9 mouse cellular contexts compared by ENCODE assay signal in the genomic region with DNA sequence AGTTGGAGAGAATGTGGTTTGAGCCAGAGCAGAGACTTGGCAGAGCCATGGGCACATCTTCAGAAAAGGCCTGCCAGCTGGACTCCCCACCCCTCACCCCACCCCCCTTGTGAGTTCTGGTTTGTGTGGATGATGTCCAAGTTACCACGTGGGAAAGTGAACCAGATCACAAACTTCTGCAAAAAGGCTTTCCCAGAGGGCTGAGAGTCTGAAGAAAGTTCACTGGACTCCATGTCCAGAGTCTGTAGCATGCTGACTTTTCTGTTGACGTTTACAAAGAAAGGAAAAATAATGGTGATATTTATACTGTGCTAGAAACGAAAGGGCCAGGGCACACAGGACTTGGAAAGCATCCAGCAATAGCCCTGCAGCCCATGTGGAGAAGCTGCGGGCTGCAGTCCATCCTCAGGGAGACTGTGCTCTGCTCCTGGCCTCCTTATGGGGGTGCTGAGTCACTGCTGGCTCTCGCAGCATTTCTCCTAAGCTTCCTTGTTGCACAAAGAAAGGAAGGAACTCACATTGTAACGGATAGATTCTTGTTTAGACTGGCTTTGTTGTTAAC. TPM values are rescaled to one million over a fixed set of nuclear protein-coding genes. Genes with fewer than 3 reads are reported as not detected.
DNase-seq lines count a peak whose midpoint lies in the region; ATAC-seq and TF ChIP-seq lines count a peak whose summit lies in the region.
"Had no signal": no experiment of that assay in that cellular context is flagged by ENCODE, and none has a peak within 500 bp of the region (broad histone marks: within the 10 kb centered on the region; RNA-seq: fewer than 3 reads in every experiment).

No protein-coding gene starts in this region.

- no peak overlapping the region for H3K4me2 ChIP-seq in forebrain, embryonic 14.5 days (ENCODE audit: low read length)
- no peak overlapping the region for H3K4me2 ChIP-seq in forebrain, embryonic 12.5 days
- no peak overlapping the region for H3K4me2 ChIP-seq in limb, embryonic 15.5 days
- no peak overlapping the region for H3K4me2 ChIP-seq in midbrain, postnatal 0 days (ENCODE audit: low read depth, low read length, poor library complexity, severe bottlenecking)

- no peak overlapping the region for H3K27ac ChIP-seq in forebrain, embryonic 14.5 days (ENCODE audit: low read depth, low read length)
- no peak overlapping the region for H3K27ac ChIP-seq in forebrain, embryonic 12.5 days
- peak overlapping the region; percentile 35; the same call in 1 of the 2 replicates for H3K27ac ChIP-seq in limb, embryonic 15.5 days
- no peak overlapping the region for H3K27ac ChIP-seq in midbrain, postnatal 0 days (ENCODE audit: low read depth, low read length)

- no peaks in the 10 kb centered on the region for H3K27me3 ChIP-seq in forebrain, embryonic 14.5 days (replicated peaks; ENCODE audit: control insufficient read depth, insufficient read depth, low read length)
- no peaks in the 10 kb centered on the region for H3K27me3 ChIP-seq in forebrain, embryonic 12.5 days
- no peaks in the 10 kb centered on the region for H3K27me3 ChIP-seq in limb, embryonic 15.5 days
- no peaks in the 10 kb centered on the region for H3K27me3 ChIP-seq in midbrain, postnatal 0 days (ENCODE audit: insufficient read depth, low read length)
- H3K27me3 ChIP-seq: CH12.LX had no signal

- no peaks in the 10 kb centered on the region for H3K4me1 ChIP-seq in forebrain, embryonic 14.5 days (ENCODE audit: control insufficient read depth, insufficient read depth, low read length)
- H3K4me1 ChIP-seq in forebrain, embryonic 12.5 days, result no peaks in the 10 kb centered on the region
- H3K4me1 ChIP-seq in limb, embryonic 15.5 days, result no peaks in the 10 kb centered on the region; the same call in 1 of the 2 replicates
- no peaks in the 10 kb centered on the region for H3K4me1 ChIP-seq in midbrain, postnatal 0 days (ENCODE audit: insufficient read depth, low read length)

- DNase-seq in forebrain, embryonic 14.5 days (ENCODE audit: low spot score), result peak; percentile 71
- peak; percentile 91 for DNase-seq in Muller cell, postnatal 12 days (ENCODE audit: inconsistent ontology term)
- DNase-seq in cerebellum, postnatal 36 days, result peak; percentile 44
- DNase-seq in heart, postnatal 14 days, result peak; percentile 38 to 56
- peak; percentile 83 for DNase-seq in midbrain, postnatal 0 days (ENCODE audit: low spot score)
- no peak for DNase-seq in spleen, postnatal 4 days (ENCODE audit: low spot score in 2 of 2)

- no peaks in the 10 kb centered on the region for H3K9me3 ChIP-seq in forebrain, embryonic 14.5 days (replicated peaks; ENCODE audit: control insufficient read depth, low read length)
- H3K9me3 ChIP-seq in forebrain, embryonic 12.5 days, result no peaks in the 10 kb centered on the region
- H3K9me3 ChIP-seq in limb, embryonic 15.5 days, result no peaks in the 10 kb centered on the region
- no peaks in the 10 kb centered on the region for H3K9me3 ChIP-seq in midbrain, postnatal 0 days (ENCODE audit: low read length)

- no peak overlapping the region for H3K4me3 ChIP-seq in forebrain, embryonic 14.5 days (ENCODE audit: low read depth, low read length)
- no peak overlapping the region for H3K4me3 ChIP-seq in forebrain, embryonic 12.5 days (replicated peaks)
- no peak overlapping the region for H3K4me3 ChIP-seq in limb, embryonic 15.5 days
- no peak overlapping the region for H3K4me3 ChIP-seq in midbrain, postnatal 0 days (ENCODE audit: low read depth, low read length)

- intact Hi-C loops in heart, postnatal 14 days (cut with DNase I), result no loop called here

- H3K9ac ChIP-seq in forebrain, embryonic 14.5 days (ENCODE audit: low read length), result no peak overlapping the region
- no peak overlapping the region for H3K9ac ChIP-seq in forebrain, embryonic 12.5 days
- H3K9ac ChIP-seq in limb, embryonic 15.5 days, result no peak overlapping the region
- no peak overlapping the region for H3K9ac ChIP-seq in midbrain, postnatal 0 days (replicated peaks; ENCODE audit: low read length, poor library complexity, severe bottlenecking)

- H3K36me3 ChIP-seq in forebrain, embryonic 14.5 days (ENCODE audit: control insufficient read depth, insufficient read depth, low read length), result peaks cover 53% of the 10 kb centered on the region
- peaks cover 65% of the 10 kb centered on the region for H3K36me3 ChIP-seq in forebrain, embryonic 12.5 days (replicated peaks)
- peaks cover 46% of the 10 kb centered on the region for H3K36me3 ChIP-seq in limb, embryonic 15.5 days
- peaks cover 33% of the 10 kb centered on the region for H3K36me3 ChIP-seq in midbrain, postnatal 0 days (ENCODE audit: insufficient read depth, low read length)

- TF ChIP-seq CTCF in midbrain, postnatal 0 days (IDR thresholded peaks at IDR 0.05), result 0 out of 2 replicates have a peak, but pooled peaks have one; percentile 14

- ATAC-seq in forebrain, embryonic 14.5 days, result peak; percentile 78
- no peak for ATAC-seq in forebrain, embryonic 12.5 days (ENCODE audit: low FRiP score)
- no peak for ATAC-seq in limb, embryonic 15.5 days (ENCODE audit: insufficient number of reproducible peaks, low FRiP score, low TSS enrichment, low read depth)
- ATAC-seq in midbrain, postnatal 0 days (ENCODE audit: low FRiP score), result peak; percentile 62; the same call in 1 of the 2 replicates

- WGBS in forebrain, embryonic 14.5 days, result 42% methylated on average over 6 of the region's 6 CpGs
- WGBS in forebrain, embryonic 12.5 days, result 69% methylated on average over 6 of the region's 6 CpGs
- WGBS in limb, embryonic 15.5 days, result 46% methylated on average over 6 of the region's 6 CpGs
- WGBS in midbrain, postnatal 0 days, result 54% methylated on average over 6 of the region's 6 CpGs

RNA-seq across cellular contexts. Expression of a gene that starts 22.0 kb away (rescaled TPM):
- polyA plus RNA-seq in forebrain, embryonic 14.5 days (2014; fragmentation: Nextera tagmentation; extraction: Ambion mirVana), result 227 and 252 TPM in 2 replicates
- polyA plus RNA-seq in forebrain, embryonic 12.5 days (2016; fragmentation: Nextera tagmentation; extraction: Ambion mirVana), result 180 and 188 TPM in 2 replicates
- 1 to 10 TPM; 6.3 to 7.6 TPM for total RNA-seq in heart, postnatal 14 days (2021)
- 72.3 and 74.0 TPM in 2 replicates for polyA plus RNA-seq in limb, embryonic 15.5 days (2015; fragmentation: Nextera tagmentation; extraction: Ambion mirVana)
- total RNA-seq in midbrain, postnatal 0 days (2014; rRNA removed), result 128 and 165 TPM in 2 replicates
- 211 and 223 TPM in 2 replicates for polyA plus RNA-seq in midbrain, postnatal 0 days (2015; fragmentation: Nextera tagmentation; extraction: Ambion mirVana)

RNA-seq across cellular contexts. Expression of a gene that starts 22.1 kb away (rescaled TPM):
- 6.7 and 9.4 TPM in 2 replicates for polyA plus RNA-seq in forebrain, embryonic 14.5 days (2014; fragmentation: Nextera tagmentation; extraction: Ambion mirVana)
- polyA plus RNA-seq in forebrain, embryonic 12.5 days (2016; fragmentation: Nextera tagmentation; extraction: Ambion mirVana), result 10.2 and 10.9 TPM in 2 replicates
- 1 to 10 TPM; 3.0 to 3.6 TPM for total RNA-seq in heart, postnatal 14 days (2021)
- 11.4 and 12.4 TPM in 2 replicates for polyA plus RNA-seq in limb, embryonic 15.5 days (2015; fragmentation: Nextera tagmentation; extraction: Ambion mirVana)
- total RNA-seq in midbrain, postnatal 0 days (2014; rRNA removed), result 4.7 and 5.4 TPM in 2 replicates
- 3.9 and 4.6 TPM in 2 replicates for polyA plus RNA-seq in midbrain, postnatal 0 days (2015; fragmentation: Nextera tagmentation; extraction: Ambion mirVana)

Comparison
In these comparisons a context has a peak if more than half of its experiments do, and no peak if none do; other contexts are left out.
1. ATAC-seq: peak in forebrain, embryonic 14.5 days (single experiment) and midbrain, postnatal 0 days (single experiment); none in forebrain, embryonic 12.5 days (single experiment) and limb, embryonic 15.5 days (single experiment).
2. DNase-seq: peak in forebrain, embryonic 14.5 days (single experiment), Muller cell, postnatal 12 days (single experiment), cerebellum, postnatal 36 days (2 of 2), heart, postnatal 14 days (2 of 2) and midbrain, postnatal 0 days (single experiment); none in spleen, postnatal 4 days (0 of 2).